Mouse (Mus musculus) MEL (cell line): Measurements from ENCODE around the gene Phkg2. TPM values are rescaled to one million over a fixed set of nuclear protein-coding genes. Genes with fewer than 3 reads are reported as not detected.

Experiments used
- DNase-seq: peaks from one replicate; pipeline ENCODE4 v3.0.0; 2011; ENCODE audit warnings: low read depth, low spot score
- H3K27ac ChIP-seq: 2 replicates; pipeline ENCODE4 v1.5.1; 2012; ENCODE audit warnings: low read depth, mild to moderate bottlenecking, control low read depth, low read length, moderate library complexity; ENCODE audit not compliant: control insufficient read depth
- H3K27me3 ChIP-seq, 2 experiments: fragments of 150-350 bp in 1 of 2; sonication (generic) in 1 of 2; 2 replicates each; pipeline ENCODE4 v1.6.1; 2012; ENCODE audit warnings: low read length in 2 of 2, mild to moderate bottlenecking in 2 of 2, improper control_type of control experiment in 1 of 2, moderate library complexity in 1 of 2; ENCODE audit not compliant: insufficient read depth in 2 of 2, control insufficient read depth in 1 of 2
- H3K36me3 ChIP-seq, 2 experiments: 2 replicates each; pipeline ENCODE4 v1.6.1; 2012 to 2014; ENCODE audit warnings: low read length in 2 of 2, improper control_type of control experiment in 1 of 2, inconsistent platforms in 1 of 2, mild to moderate bottlenecking in 1 of 2; ENCODE audit not compliant: insufficient read depth in 2 of 2, control insufficient read depth in 1 of 2
- H3K4me1 ChIP-seq, 2 experiments: fragments of 150-350 bp in 1 of 2; sonication (generic) in 1 of 2; 2 replicates each; pipeline ENCODE4 v1.6.1; 2012; ENCODE audit warnings: low read length in 2 of 2, improper control_type of control experiment in 1 of 2, mild to moderate bottlenecking in 1 of 2; ENCODE audit not compliant: insufficient read depth in 2 of 2, control insufficient read depth in 1 of 2
- H3K4me3 ChIP-seq, 2 experiments: fragments of 150-350 bp in 1 of 2; sonication (generic) in 1 of 2; 2 replicates each; pipeline ENCODE4 v1.5.1; 2012; ENCODE audit warnings: low read depth in 2 of 2, low read length in 2 of 2, mild to moderate bottlenecking in 2 of 2, moderate library complexity in 2 of 2, control low read depth in 1 of 2, improper control_type of control experiment in 1 of 2; ENCODE audit not compliant: control insufficient read depth in 1 of 2, insufficient read depth in 1 of 2
- H3K79me2 ChIP-seq: 2 replicates; pipeline ENCODE4 v1.6.1; 2012; ENCODE audit warnings: mild to moderate bottlenecking, low read length, moderate library complexity; ENCODE audit not compliant: control insufficient read depth, poor library complexity, insufficient read depth
- H3K9ac ChIP-seq: 2 replicates; pipeline ENCODE4 v1.6.1; 2012; ENCODE audit warnings: low read depth, mild to moderate bottlenecking, control low read depth, low read length, moderate library complexity; ENCODE audit not compliant: control insufficient read depth, poor library complexity, severe bottlenecking
- H3K9me3 ChIP-seq: fragments of 150-350 bp; sonication (generic); replicated peaks from 2 replicates; pipeline ENCODE4 v1.6.1; 2012; ENCODE audit warnings: mild to moderate bottlenecking, low read length, improper control_type of control experiment, moderate library complexity; ENCODE audit not compliant: insufficient read depth
- BHLHE40 ChIP-seq: IDR thresholded peaks from 2 replicates; pipeline ENCODE4 v1.6.1; 2012; ENCODE audit warnings: low read depth, mild to moderate bottlenecking, inconsistent platforms, low read length, improper control_type of control experiment, borderline replicate concordance
- CTCF ChIP-seq, 3 experiments: IDR thresholded peaks in 2 of 3; conservative IDR thresholded peaks in 1 of 3; 2 replicates each; pipeline ENCODE4 v1.5.1; 2011 to 2012; ENCODE audit warnings: low read length in 3 of 3, low read depth in 2 of 3, mild to moderate bottlenecking in 2 of 3, improper control_type of control experiment in 1 of 3, inconsistent platforms in 1 of 3, mixed read lengths in 1 of 3, moderate library complexity in 1 of 3; ENCODE audit not compliant: control insufficient read depth in 1 of 3, insufficient read depth in 1 of 3, poor library complexity in 1 of 3, severe bottlenecking in 1 of 3
- E2F4 ChIP-seq: IDR thresholded peaks from 2 replicates; pipeline ENCODE4 v1.6.1; 2011; ENCODE audit warnings: low read depth, low read length, improper control_type of control experiment, borderline replicate concordance
- ELF1 ChIP-seq: IDR thresholded peaks from 2 replicates; pipeline ENCODE4 v1.6.1; 2014; ENCODE audit warnings: low read depth, mild to moderate bottlenecking, inconsistent platforms, low read length, improper control_type of control experiment, moderate library complexity
- JUND ChIP-seq: IDR thresholded peaks from 2 replicates; pipeline ENCODE4 v1.6.1; 2011; ENCODE audit warnings: low read depth, mild to moderate bottlenecking, improper control_type of control experiment, low read length
- KAT2A ChIP-seq: conservative IDR thresholded peaks from 2 replicates; pipeline ENCODE4 v1.6.1; 2012; ENCODE audit warnings: low read depth, low read length, improper control_type of control experiment, inconsistent platforms
- MAX ChIP-seq: IDR thresholded peaks from 2 replicates; pipeline ENCODE4 v1.6.1; 2011; ENCODE audit warnings: low read length, improper control_type of control experiment
- MAZ ChIP-seq: IDR thresholded peaks from 2 replicates; pipeline ENCODE4 v1.6.1; 2012; ENCODE audit warnings: low read depth, mild to moderate bottlenecking, inconsistent platforms, low read length, improper control_type of control experiment
- MYC ChIP-seq: IDR thresholded peaks from 2 replicates; pipeline ENCODE4 v1.6.1; 2011; ENCODE audit warnings: low read depth, mild to moderate bottlenecking, low read length, improper control_type of control experiment, moderate library complexity
- RAD21 ChIP-seq: IDR thresholded peaks from 2 replicates; pipeline ENCODE4 v1.6.1; 2011; ENCODE audit warnings: mild to moderate bottlenecking, low read depth, low read length, improper control_type of control experiment
- SMC3 ChIP-seq: IDR thresholded peaks from 2 replicates; pipeline ENCODE4 v1.6.1; 2011; ENCODE audit warnings: low read depth, low read length, improper control_type of control experiment
- TBP ChIP-seq: IDR thresholded peaks from 2 replicates; pipeline ENCODE4 v1.8.0; 2011; ENCODE audit warnings: low read depth, low read length, improper control_type of control experiment
- USF2 ChIP-seq, 2 experiments: IDR thresholded peaks; 2 replicates each; pipeline ENCODE4 v1.6.1; 2011 to 2012; ENCODE audit warnings: improper control_type of control experiment in 2 of 2, low read length in 2 of 2, borderline replicate concordance in 1 of 2, inconsistent platforms in 1 of 2, low read depth in 1 of 2, mild to moderate bottlenecking in 1 of 2; ENCODE audit not compliant: insufficient read depth in 1 of 2
- ZKSCAN1 ChIP-seq: IDR thresholded peaks from 2 replicates; pipeline ENCODE4 v1.6.1; 2012; ENCODE audit warnings: low read depth, mild to moderate bottlenecking, inconsistent platforms, low read length, improper control_type of control experiment, moderate library complexity
- ZNF384 ChIP-seq: IDR thresholded peaks from 2 replicates; pipeline ENCODE4 v1.6.1; 2012; ENCODE audit warnings: low read depth, mild to moderate bottlenecking, inconsistent platforms, low read length, improper control_type of control experiment
- polyA plus RNA-seq, 2 experiments: library from polyadenylated mRNA; stranded (reverse) in 1 of 2; unstranded in 1 of 2; fragments of >175 nt in 1 of 2; fragments of >200 nt in 1 of 2; gene quantifications; 2 replicates each; pipeline versions ENCODE4 v1.2.1 to v1.2.4; 2012; ENCODE audit warnings: low replicate concordance in 2 of 2, low read depth in 1 of 2; ENCODE audit not compliant: insufficient read length in 2 of 2, insufficient read depth in 1 of 2, missing spikeins in 1 of 2
- total RNA-seq: library from RNA; depleted of rRNA; stranded (reverse); fragments of 300-350 nt; gene quantifications from 2 replicates; pipeline ENCODE4 v1.2.3, GENCODE M21; 2012

The Phkg2 gene
- total and polyA plus RNA-seq, 3 experiments = 23.3 to 70.8 TPM; not detected in 1

DNA sequence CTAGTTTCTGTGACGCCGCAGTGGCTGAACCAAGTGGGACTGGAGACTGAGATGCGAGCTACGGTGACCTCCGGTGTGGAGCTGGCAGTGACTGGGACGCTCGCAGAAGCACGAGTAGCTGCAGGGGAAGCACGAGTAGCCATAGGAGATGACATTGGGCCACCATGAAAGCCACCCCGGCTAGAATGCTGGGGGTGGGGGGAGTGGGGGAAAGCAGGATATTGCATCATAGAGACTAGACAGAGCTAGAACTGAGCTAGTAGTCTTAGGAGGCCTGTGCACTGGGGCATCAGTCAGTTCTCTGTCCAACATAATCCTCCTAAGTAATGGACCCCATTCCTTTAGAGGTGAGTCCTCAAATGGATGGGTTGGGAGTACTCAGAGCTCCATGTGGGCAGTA is 31.1 kb downstream of the Phkg2 start:
- no peak overlapping the region for H3K4me3 ChIP-seq
- peaks cover 0 to 5% of the 10 kb centered on the region in 2 experiments; a peak in 2 of 4 replicates for H3K36me3 ChIP-seq
- no peaks in the 10 kb centered on the region for H3K4me1 ChIP-seq
- TF ChIP-seq CTCF (IDR thresholded peaks at IDR 0.05 in 2 of 3, conservative IDR thresholded peaks at IDR 0.05 in 1 of 3; ENCODE audit: control insufficient read depth in 1 of 3, insufficient read depth in 1 of 3, low read depth in 2 of 3, low read length in 3 of 3, poor library complexity in 1 of 3, severe bottlenecking in 1 of 3) (no peak), TBP (no peak), RAD21 (no peak), MAZ (no peak), E2F4 (no peak), USF2 (IDR thresholded peaks at IDR 0.05; ENCODE audit: borderline replicate concordance in 1 of 2, insufficient read depth in 1 of 2, low read depth in 1 of 2, low read length in 2 of 2) (no peak), ZKSCAN1 (no peak), KAT2A (no peak), ELF1 (no peak), JUND (no peak), MYC (no peak)
- no peaks in the 10 kb centered on the region for H3K27me3 ChIP-seq
- no peaks in the 10 kb centered on the region for H3K9me3 ChIP-seq
- no peak overlapping the region for H3K27ac ChIP-seq
- H3K79me2 ChIP-seq = no peaks in the 10 kb centered on the region
- no peak for DNase-seq
- H3K9ac ChIP-seq = no peak overlapping the region

DNA sequence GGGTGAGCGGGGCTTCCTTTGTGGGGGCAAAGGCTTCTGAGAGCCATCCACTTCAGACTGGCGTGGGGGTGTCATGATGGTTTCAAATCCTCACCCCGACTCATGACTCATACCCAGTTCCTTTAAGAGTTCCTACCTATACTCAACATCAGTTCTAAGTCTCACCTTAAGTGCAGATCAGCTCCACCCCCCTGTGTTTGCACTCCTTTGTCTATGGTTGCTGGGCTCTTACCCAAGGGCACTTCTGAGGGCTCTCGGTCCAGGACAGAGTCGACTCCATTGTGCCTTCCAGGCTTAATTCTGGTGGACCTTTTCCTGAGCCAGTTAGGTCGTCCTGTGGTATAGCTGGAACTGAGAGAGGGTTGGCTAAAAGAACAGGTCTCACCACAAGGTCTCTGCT is 34.0 kb downstream of the Phkg2 start:
- H3K27ac ChIP-seq = no peak overlapping the region
- H3K9ac ChIP-seq = no peak overlapping the region
- no peaks in the 10 kb centered on the region for H3K4me1 ChIP-seq
- H3K4me3 ChIP-seq = no peak overlapping the region
- DNase-seq = no peak
- H3K27me3 ChIP-seq = no peaks in the 10 kb centered on the region
- H3K9me3 ChIP-seq = no peaks in the 10 kb centered on the region
- TF ChIP-seq ELF1 = no peak
- no peak for TF ChIP-seq MAX
- H3K36me3 ChIP-seq = no peaks in the 10 kb centered on the region; a peak in 1 of 4 replicates
- no peaks in the 10 kb centered on the region for H3K79me2 ChIP-seq

DNA sequence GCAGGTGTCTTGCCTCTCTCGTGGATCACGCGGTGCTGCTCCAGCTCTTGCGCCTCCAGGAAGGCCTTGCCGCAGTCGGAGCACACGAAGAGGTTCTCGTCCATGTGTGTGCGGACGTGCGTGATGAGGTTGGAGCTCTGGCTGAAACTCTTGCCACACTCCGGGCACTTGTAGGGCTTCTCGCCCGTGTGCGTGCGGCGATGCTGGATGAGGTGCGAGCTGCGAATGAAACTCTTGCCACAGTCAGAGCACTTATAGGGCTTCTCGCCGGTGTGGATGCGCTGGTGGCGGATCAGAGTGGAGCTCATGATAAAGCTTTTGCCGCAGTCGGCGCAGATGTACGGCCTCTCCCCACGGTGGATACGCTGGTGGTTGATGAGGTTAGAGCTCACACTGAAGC is 37.9 kb downstream of the Phkg2 start:
- H3K36me3 ChIP-seq = peaks cover 0 to 8% of the 10 kb centered on the region in 2 experiments; a peak in 2 of 4 replicates
- peaks cover 0 to 9% of the 10 kb centered on the region in 2 experiments; a peak in 2 of 4 replicates for H3K4me1 ChIP-seq
- H3K4me3 ChIP-seq = no peak overlapping the region
- no peak for DNase-seq
- no peaks in the 10 kb centered on the region for H3K9me3 ChIP-seq
- H3K79me2 ChIP-seq = peaks cover 23% of the 10 kb centered on the region
- H3K9ac ChIP-seq = no peak overlapping the region
- no peak overlapping the region for H3K27ac ChIP-seq
- TF ChIP-seq MAX (no peak), ZNF384 (no peak), JUND (no peak), KAT2A (no peak), E2F4 (no peak), BHLHE40 (no peak), SMC3 (no peak)
- no peaks in the 10 kb centered on the region for H3K27me3 ChIP-seq
